Mouse (Mus musculus) kidney, postnatal 4 days (tissue): Measurements from ENCODE around the gene Tmem268.
A peak's percentile ranks its signal among the peaks of the same experiment; 100 is the strongest.

Source experiments
- DNase-seq, 2 experiments: peaks; one replicate each; pipeline ENCODE4 v3.0.0; 2021; ENCODE audit warnings: mixed read lengths in 2 of 2

Tmem268 gene

GRCm38 (mm10) chr4:63558407-63559081 is at the start of gene Tmem268:
Tmem268 (plus strand) TSS chr4:63558781.
- peak; percentile 81 to 89 for DNase-seq

GRCm38 (mm10) chr4:63512921-63513320 is 45.7 kb upstream of the Tmem268 start:
- no peak for DNase-seq

DNA sequence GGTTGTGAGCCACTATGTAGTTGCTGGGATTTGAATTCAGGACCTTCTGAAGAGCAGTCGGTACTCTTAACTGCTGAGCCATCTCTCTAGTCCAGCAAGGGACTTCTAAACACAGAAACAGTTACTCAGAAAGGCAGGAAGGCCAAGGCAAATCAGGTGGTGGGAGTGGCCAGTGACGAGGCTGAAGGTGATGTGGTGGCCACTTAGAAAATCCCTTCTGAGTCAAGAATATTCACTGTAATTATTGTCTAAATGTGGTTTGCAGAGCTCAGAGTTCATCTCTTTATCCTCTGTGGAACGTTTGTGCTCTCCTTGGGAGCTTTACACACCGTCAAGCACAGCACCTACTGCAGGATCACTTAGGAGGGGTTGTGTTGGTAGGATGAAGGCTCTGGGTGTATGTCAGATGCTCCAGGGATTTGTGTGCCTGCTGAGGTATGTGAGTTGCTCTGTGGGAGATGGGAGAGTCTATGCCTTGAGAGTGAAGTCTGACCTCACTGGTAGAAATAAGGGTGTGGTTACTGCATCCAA is 44.1 kb upstream of the Tmem268 start:
- DNase-seq, result peak in 1 of 2 experiments; percentile 11

DNA sequence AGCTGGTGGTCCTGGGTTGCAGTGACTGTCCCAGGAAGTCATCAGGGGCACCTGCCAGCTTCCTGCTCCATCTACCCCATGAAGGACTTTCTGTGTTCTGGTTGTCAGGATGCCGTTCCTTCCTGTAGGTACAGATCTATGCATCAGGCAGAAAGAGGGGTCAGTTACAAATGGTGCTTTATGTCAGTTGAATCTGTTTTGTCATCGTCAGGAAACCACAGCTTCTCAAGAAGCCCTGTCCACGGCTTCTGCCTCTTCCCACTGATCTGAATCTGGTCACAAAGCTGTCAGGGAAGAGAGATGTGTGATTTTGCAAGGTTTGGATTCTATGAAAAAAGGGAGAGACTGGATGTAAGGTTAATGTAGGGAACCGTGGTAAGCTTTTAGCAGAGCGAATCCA is 43.6 kb upstream of the Tmem268 start:
- no peak for DNase-seq

GRCm38 (mm10) chr4:63521813-63522419 is 36.7 kb upstream of the Tmem268 start:
- no peak for DNase-seq

GRCm38 (mm10) chr4:63525514-63525913 is 33.1 kb upstream of the Tmem268 start:
- no peak for DNase-seq

DNA sequence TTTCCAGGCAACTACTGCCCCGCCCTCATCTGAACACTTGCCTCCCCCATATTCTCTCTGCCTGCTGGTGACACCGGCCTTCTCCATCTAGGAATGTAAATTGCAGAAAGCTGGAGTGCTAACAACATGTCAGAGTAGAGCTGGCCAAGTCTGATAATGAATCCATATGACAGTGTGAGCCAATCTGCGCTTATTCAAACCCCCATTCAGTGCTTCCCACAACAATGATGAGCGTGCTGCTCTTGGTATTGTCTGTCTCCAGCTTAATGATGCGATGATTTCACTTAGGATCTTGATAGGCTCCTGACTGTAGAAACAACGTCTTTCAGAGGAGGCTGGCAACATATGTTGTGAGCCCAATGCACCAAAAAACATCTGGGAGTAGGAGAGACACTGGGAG is 29.6 kb upstream of the Tmem268 start:
- peak in 1 of 2 experiments; percentile 19 for DNase-seq

GRCm38 (mm10) chr4:63530409-63530808 is 28.2 kb upstream of the Tmem268 start:
- no peak for DNase-seq

GRCm38 (mm10) chr4:63537602-63538001 is 21.0 kb upstream of the Tmem268 start:
- no peak for DNase-seq

GRCm38 (mm10) chr4:63542209-63542608 is 16.4 kb upstream of the Tmem268 start:
- DNase-seq, result peak in 1 of 2 experiments; percentile 18

GRCm38 (mm10) chr4:63543746-63544493 is 14.7 kb upstream of the Tmem268 start:
- peak; percentile 27 to 56 for DNase-seq

DNA sequence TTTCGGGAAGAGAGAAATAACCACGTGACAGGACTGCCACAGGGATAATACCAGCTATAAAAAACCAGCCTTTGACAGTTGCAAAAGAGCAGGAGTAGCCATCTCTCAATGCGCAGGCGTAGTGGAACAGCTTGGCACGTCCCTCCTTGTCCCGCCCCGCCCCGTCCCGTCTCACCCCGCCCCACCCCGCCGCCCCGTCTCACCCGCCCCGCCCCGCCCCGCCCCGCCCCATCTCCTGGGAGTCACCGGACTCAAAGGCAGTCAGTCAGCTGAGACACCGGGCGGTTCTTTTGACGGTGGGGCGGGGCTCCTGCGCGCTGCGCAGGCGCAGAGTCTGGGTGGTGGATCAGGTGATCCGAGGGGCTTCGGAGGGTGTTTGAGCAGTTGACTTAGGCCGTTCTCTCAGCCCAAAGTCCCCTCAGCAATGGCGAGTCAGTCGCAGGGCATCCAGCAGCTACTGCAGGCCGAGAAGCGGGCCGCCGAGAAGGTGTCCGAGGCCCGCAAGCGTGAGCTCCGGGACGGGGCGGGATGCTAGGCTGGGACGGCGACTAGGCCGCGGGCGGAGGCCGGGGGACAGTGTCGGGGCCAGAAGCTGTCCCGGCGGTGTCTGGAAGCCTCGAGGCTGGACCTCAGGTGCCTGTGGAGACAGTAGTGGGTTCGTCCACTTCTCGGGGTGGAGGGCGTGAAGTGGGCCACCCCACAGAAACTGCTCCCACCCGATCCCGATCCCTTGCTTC is 13.9 kb upstream of the Tmem268 start, which contains the start of gene Atp6v1g1:
Atp6v1g1 (plus strand) TSS at position 279 of the 737 bp plus-strand sequence.
- DNase-seq, result peak; percentile 96 to 98

- peak in 1 of 2 experiments; percentile 10 for DNase-seq
Measured at GRCm38 (mm10) chr4:63545231-63545958, 13.2 kb upstream of the Tmem268 start.

- peak in 1 of 2 experiments; percentile 14 for DNase-seq
Measured at GRCm38 (mm10) chr4:63546441-63547055, 12.0 kb upstream of the Tmem268 start.

DNA sequence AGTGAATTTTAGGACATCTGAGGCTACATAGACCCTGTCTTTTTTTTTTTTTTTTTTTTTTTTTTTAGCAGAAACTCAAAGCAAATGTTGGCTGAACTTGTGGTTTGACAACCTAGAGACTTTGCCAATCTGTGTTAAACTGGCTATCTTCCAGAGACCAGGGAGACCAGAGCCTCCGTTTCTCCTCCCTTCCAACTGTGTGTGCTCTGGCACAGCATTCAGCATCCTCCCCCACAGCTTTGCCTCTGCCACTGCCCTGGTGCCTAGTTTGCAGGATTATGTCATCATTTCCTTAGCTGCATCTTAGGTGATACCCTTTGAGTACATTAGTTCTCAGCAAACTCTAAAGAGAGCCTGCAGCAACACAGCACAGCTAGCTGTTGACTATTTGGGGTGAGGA is 10.8 kb upstream of the Tmem268 start:
- DNase-seq, result no peak

- DNase-seq, result no peak
Measured at GRCm38 (mm10) chr4:63548491-63548890, 10.1 kb upstream of the Tmem268 start.

- DNase-seq, result no peak
Measured at GRCm38 (mm10) chr4:63550908-63551307, 7.7 kb upstream of the Tmem268 start.

DNA sequence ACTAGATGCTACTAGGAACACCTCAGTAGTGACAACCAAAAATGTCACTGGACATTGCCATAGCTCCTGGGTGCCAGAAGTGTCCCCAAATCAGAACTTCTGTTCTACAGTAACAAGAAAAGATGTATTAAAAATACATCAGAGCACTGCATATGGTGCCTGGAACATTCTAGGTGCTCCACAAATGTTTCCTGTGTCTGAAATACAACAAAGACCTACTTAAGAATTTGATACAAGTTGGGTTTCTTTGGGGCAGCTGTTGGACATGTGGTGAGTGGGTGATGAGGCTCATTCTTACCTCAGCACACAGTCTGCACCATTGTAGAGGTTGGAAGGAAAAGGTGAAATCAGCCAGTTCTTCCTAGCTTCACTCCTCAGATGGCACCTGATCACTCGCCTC is 5.7 kb upstream of the Tmem268 start:
- no peak for DNase-seq

- DNase-seq, result no peak
Measured at GRCm38 (mm10) chr4:63553789-63554576, 4.6 kb upstream of the Tmem268 start.

DNA sequence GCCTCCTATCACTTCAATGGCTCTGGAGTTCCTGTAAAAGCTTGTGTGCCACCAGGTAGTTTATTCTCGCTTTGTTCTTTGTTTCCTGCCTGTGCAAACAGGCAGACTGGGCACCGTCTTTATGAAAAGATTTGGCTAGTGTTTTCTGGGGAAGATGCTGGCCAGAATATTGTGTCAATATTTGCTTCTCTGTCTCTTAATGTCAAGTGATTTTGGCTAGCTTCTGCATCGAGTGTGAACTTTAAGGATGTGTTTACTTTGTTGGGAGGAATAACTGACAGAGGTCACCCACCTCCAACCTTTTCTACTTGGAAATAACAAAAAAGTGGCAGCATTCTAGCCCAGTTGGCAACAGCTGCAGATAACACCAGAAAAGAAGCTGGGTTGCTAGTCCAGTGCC is 4.0 kb upstream of the Tmem268 start:
- DNase-seq, result no peak

GRCm38 (mm10) chr4:63555111-63555510 is 3.5 kb upstream of the Tmem268 start:
- no peak for DNase-seq
